ENCODE assay signal across 25 mouse cellular contexts in genomic region chr4:83997079-83997478, GRCm38 (mm10).
"Had no signal": no experiment of that assay in that cellular context is flagged by ENCODE, and none has a peak within 500 bp of the region (broad histone marks: within the 10 kb centered on the region; RNA-seq: fewer than 3 reads in every experiment).

No protein-coding gene starts in this region.

- DNase-seq: gastrocnemius, adult 2 months; gastrocnemius, postnatal 10 days; gastrocnemius, postnatal 25 days; heart, adult 11 months; heart, adult 2 months; heart, postnatal 14 days; heart, postnatal 36 days; kidney, adult 11 months; kidney, adult 2 months; kidney, adult 9 months; kidney, postnatal 25 days; kidney, postnatal 4 days; layer of hippocampus, postnatal 36 days; left cerebral cortex, postnatal 4 days had no signal

- H3K4me1 ChIP-seq: liver, embryonic 12.5 days had no signal

- ATAC-seq: hindbrain, postnatal 0 days; intestine, embryonic 16.5 days; liver, embryonic 12.5 days had no signal

- H3K36me3 ChIP-seq: heart, embryonic 13.5 days; heart, embryonic 15.5 days; hindbrain, embryonic 13.5 days; hindbrain, embryonic 15.5 days; kidney, embryonic 15.5 days; limb, embryonic 13.5 days; limb, embryonic 15.5 days; liver, embryonic 12.5 days had no signal

- H3K27me3 ChIP-seq: heart, embryonic 13.5 days; heart, embryonic 15.5 days; hindbrain, embryonic 13.5 days; hindbrain, embryonic 15.5 days; kidney, embryonic 15.5 days; limb, embryonic 13.5 days; limb, embryonic 15.5 days; liver, embryonic 12.5 days had no signal

- H3K9me3 ChIP-seq: heart, embryonic 13.5 days; heart, embryonic 15.5 days; hindbrain, embryonic 13.5 days; hindbrain, embryonic 15.5 days; kidney, embryonic 15.5 days; limb, embryonic 13.5 days; limb, embryonic 15.5 days; liver, embryonic 12.5 days had no signal

- H3K4me3 ChIP-seq: gastrocnemius, adult 2 months; heart, adult 2 months; heart, embryonic 13.5 days; heart, embryonic 15.5 days; hindbrain, embryonic 13.5 days; hindbrain, embryonic 15.5 days; kidney, embryonic 15.5 days; limb, embryonic 13.5 days; limb, embryonic 15.5 days; liver, embryonic 12.5 days had no signal

- H3K27ac ChIP-seq: gastrocnemius, adult 2 months; heart, adult 2 months; heart, embryonic 13.5 days; heart, embryonic 15.5 days; hindbrain, embryonic 13.5 days; hindbrain, embryonic 15.5 days; hindbrain, postnatal 0 days; kidney, embryonic 15.5 days; kidney, postnatal 0 days; limb, embryonic 13.5 days; limb, embryonic 15.5 days; liver, embryonic 12.5 days had no signal
